Mouse (Mus musculus) C2C12 (cell line): ENCODE data around the gene Capn9.

ENCODE experiments used
- CTCF ChIP-seq: IDR thresholded peaks from one replicate; pipeline ENCODE4 v1.5.1; 2011; ENCODE audit not compliant: control insufficient read depth, insufficient read depth, insufficient read length
- FOSL1 ChIP-seq: IDR thresholded peaks from one replicate; pipeline ENCODE4 v1.8.0; 2011; ENCODE audit warnings: mild to moderate bottlenecking, low read length; ENCODE audit not compliant: poor library complexity, insufficient read depth, severe bottlenecking
- MAX ChIP-seq: IDR thresholded peaks from one replicate; pipeline ENCODE4 v1.6.1; 2011; ENCODE audit warnings: mild to moderate bottlenecking, control low read depth
- MYOD1 ChIP-seq: IDR thresholded peaks from one replicate; pipeline ENCODE4 v1.6.1; 2011; ENCODE audit warnings: low read depth; ENCODE audit not compliant: control insufficient read depth, insufficient read length
- MYOG ChIP-seq: IDR thresholded peaks from one replicate; pipeline ENCODE4 v1.6.1; 2011; ENCODE audit not compliant: control insufficient read depth, insufficient read length; ENCODE audit errors: extremely low read depth
- USF1 ChIP-seq: IDR thresholded peaks from one replicate; pipeline ENCODE4 v1.6.1; 2011; ENCODE audit warnings: low read depth, mild to moderate bottlenecking, control low read depth, moderate library complexity

- no peak for TF ChIP-seq MYOG
- TF ChIP-seq CTCF, result no peak
- no peak for TF ChIP-seq USF1
- no peak for TF ChIP-seq FOSL1
- no peak for TF ChIP-seq MYOD1
- TF ChIP-seq MAX, result no peak
Observed at GRCm38 (mm10) chr8:124535451-124535850, 40.5 kb upstream of the Capn9 start.
